Mouse (Mus musculus) embryonic facial prominence, embryonic 14.5 days (tissue): ENCODE measurements around the gene Nfatc3. TPM values are rescaled to one million over a fixed set of nuclear protein-coding genes. Genes with fewer than 3 reads are reported as not detected.

Source experiments
- ATAC-seq: fragments of 200-750 bp; cut with Nextera tagmentation; 2 replicates; pipeline ENCODE4 v1.8.0; 2017; ENCODE audit warnings: low read depth, moderate number of reproducible peaks, moderate TSS enrichment
- DNase-seq: peaks from one replicate; pipeline ENCODE4 v3.0.0-alpha.2; 2015; ENCODE audit warnings: low spot score
- H3K27ac ChIP-seq: fragments of 300-500 bp; sonication (generic); replicated peaks from 2 replicates; pipeline ENCODE4 v1.5.1; 2014; ENCODE audit warnings: low read depth, mild to moderate bottlenecking, low read length, moderate library complexity
- H3K27me3 ChIP-seq: fragments of 300-500 bp; sonication (generic); replicated peaks from 2 replicates; pipeline ENCODE4 v1.6.1; 2014; ENCODE audit warnings: low read length; ENCODE audit not compliant: control insufficient read depth, insufficient read depth
- H3K36me3 ChIP-seq: fragments of 300-500 bp; sonication (generic); 2 replicates; pipeline ENCODE4 v1.6.1; 2014; ENCODE audit warnings: low read length, mixed read lengths; ENCODE audit not compliant: control insufficient read depth, insufficient read depth
- H3K4me1 ChIP-seq: fragments of 300-500 bp; sonication (generic); 2 replicates; pipeline ENCODE4 v1.6.1; 2014; ENCODE audit warnings: antibody characterized with exemption, low read length; ENCODE audit not compliant: control insufficient read depth, insufficient read depth
- H3K4me2 ChIP-seq: fragments of 300-500 bp; sonication (generic); 2 replicates; pipeline ENCODE4 v1.6.1; 2014; ENCODE audit warnings: low read depth, mild to moderate bottlenecking, low read length, moderate library complexity, mixed read lengths
- H3K4me3 ChIP-seq: fragments of 300-500 bp; sonication (generic); 2 replicates; pipeline ENCODE4 v1.5.1; 2014; ENCODE audit warnings: low read depth, mild to moderate bottlenecking, low read length
- H3K9ac ChIP-seq: fragments of 300-500 bp; sonication (generic); 2 replicates; pipeline ENCODE4 v1.6.1; 2014; ENCODE audit warnings: low read depth, mild to moderate bottlenecking, low read length, moderate library complexity, mixed read lengths
- H3K9me3 ChIP-seq: fragments of 300-500 bp; sonication (generic); 2 replicates; pipeline ENCODE4 v1.6.1; 2016; ENCODE audit warnings: low read length; ENCODE audit not compliant: control insufficient read depth
- WGBS: fragments of 180-500 bp; shearing (Covaris S2); extraction: QIAGEN DNeasy Blood & Tissue Kit; methylation state at CpG from one replicate; pipeline ENCODE4 v1.1.7; 2014; 5-methylcytosine and 5-hydroxymethylcytosine counted together
- polyA plus RNA-seq: library from polyadenylated mRNA; unstranded; fragments of >200 nt; fragmentation: Nextera tagmentation; extraction: Ambion mirVana; gene quantifications from 2 replicates; pipeline ENCODE4 v1.2.1, GENCODE M21; 2014

The Nfatc3 gene
- polyA plus RNA-seq, 1 experiment from 2014 or later, result 7.3 TPM

DNA sequence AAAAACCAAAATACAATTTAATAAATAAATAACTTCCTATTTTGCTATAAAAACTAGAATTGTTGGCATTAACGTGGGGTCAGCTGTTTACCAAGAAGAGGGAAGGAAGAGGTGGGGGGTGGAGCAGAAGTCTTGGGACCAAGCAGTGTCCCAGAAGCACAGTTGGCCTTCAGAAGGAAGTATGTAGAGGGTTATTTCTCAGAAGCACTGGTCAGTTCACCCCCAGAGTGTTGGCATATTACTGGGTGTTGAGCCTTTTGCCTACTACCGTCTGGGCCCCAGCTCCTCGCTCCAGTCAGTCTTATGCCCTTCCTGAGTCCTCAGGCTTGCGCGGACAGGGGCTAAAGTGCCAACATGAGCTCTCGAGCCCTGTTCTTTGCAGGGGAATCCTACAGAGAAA is 90.4 kb downstream of the Nfatc3 start:
- Histone ChIP-seq H3K4me1 (peaks cover 7% of the 10 kb centered on the region; the same call in 1 of the 2 replicates), H3K27ac (no peak overlapping the region), H3K36me3 (no peaks in the 10 kb centered on the region), H3K4me2 (no peak overlapping the region), H3K9ac (no peak overlapping the region; the same call in 1 of the 2 replicates), H3K4me3 (no peak overlapping the region), H3K9me3 (no peaks in the 10 kb centered on the region), H3K27me3 (no peaks in the 10 kb centered on the region)
- DNase-seq (no peak), ATAC-seq (no peak)
- WGBS, result 87% methylated on average over 6 of the region's 6 CpGs

GRCm38 (mm10) chr8:106149801-106150652 is 91.4 kb downstream of the Nfatc3 start, which contains the start of gene Pla2g15:
TSS of gene Pla2g15 (plus strand) at chr8:106150399.
- peak within 1 kb of the TSS; percentile 60 for H3K4me2 ChIP-seq
- 1% methylated on average over 36 of the region's 38 CpGs for WGBS
- peaks cover 7% of the 10 kb centered on the region; the same call in 1 of the 2 replicates for H3K4me1 ChIP-seq
- no peak within 1 kb of the TSS; the same call in 1 of the 2 replicates for H3K27ac ChIP-seq
- no peaks in the 10 kb centered on the region for H3K27me3 ChIP-seq
- peaks cover 4% of the 10 kb centered on the region; the same call in 1 of the 2 replicates for H3K36me3 ChIP-seq
- ATAC-seq (peak; percentile 98), DNase-seq (peak; percentile 97)
- H3K9me3 ChIP-seq, result no peaks in the 10 kb centered on the region
- peak within 1 kb of the TSS; percentile 71 for H3K4me3 ChIP-seq
- peak within 1 kb of the TSS; percentile 70 for H3K9ac ChIP-seq

GRCm38 (mm10) chr8:106150653-106151000 is 92.0 kb downstream of the Nfatc3 start:
- Histone ChIP-seq H3K27ac (no peak overlapping the region), H3K27me3 (no peaks in the 10 kb centered on the region)
- ATAC-seq, result no peak

GRCm38 (mm10) chr8:106151041-106151440 is 92.4 kb downstream of the Nfatc3 start:
- Histone ChIP-seq H3K27ac (no peak overlapping the region), H3K27me3 (no peaks in the 10 kb centered on the region), H3K4me2 (peak overlapping the region; percentile 60), H3K36me3 (peaks cover 11% of the 10 kb centered on the region), H3K4me3 (peak overlapping the region; percentile 71), H3K9ac (peak overlapping the region; percentile 70), H3K4me1 (peaks cover 7% of the 10 kb centered on the region; the same call in 1 of the 2 replicates), H3K9me3 (no peaks in the 10 kb centered on the region)
- ATAC-seq (no peak), DNase-seq (no peak)
- WGBS, result 71% methylated on average over 9 of the region's 9 CpGs

More at GRCm38 (mm10) chr8:106150653-106151000, 92.0 kb downstream of the Nfatc3 start:
- H3K4me1 ChIP-seq, result peaks cover 7% of the 10 kb centered on the region; the same call in 1 of the 2 replicates
- peak overlapping the region; percentile 70 for H3K9ac ChIP-seq
- H3K36me3 ChIP-seq, result peaks cover 7% of the 10 kb centered on the region; the same call in 1 of the 2 replicates
- peak overlapping the region; percentile 60 for H3K4me2 ChIP-seq
- H3K9me3 ChIP-seq, result no peaks in the 10 kb centered on the region
- peak overlapping the region; percentile 71 for H3K4me3 ChIP-seq
- 24% methylated on average over 7 of the region's 8 CpGs for WGBS
- no peak for DNase-seq

GRCm38 (mm10) chr8:106152876-106153275 is 94.2 kb downstream of the Nfatc3 start:
- no peaks in the 10 kb centered on the region for H3K9me3 ChIP-seq
- no peak overlapping the region for H3K27ac ChIP-seq
- 77% methylated on average over 4 of the region's 4 CpGs for WGBS
- ATAC-seq (no peak), DNase-seq (no peak)
- H3K27me3 ChIP-seq, result no peaks in the 10 kb centered on the region
- peaks cover 7% of the 10 kb centered on the region; the same call in 1 of the 2 replicates for H3K4me1 ChIP-seq
- peaks cover 20% of the 10 kb centered on the region for H3K36me3 ChIP-seq
- H3K9ac ChIP-seq, result no peak overlapping the region
- no peak overlapping the region for H3K4me3 ChIP-seq
- no peak overlapping the region for H3K4me2 ChIP-seq

GRCm38 (mm10) chr8:106157419-106157818 is 98.8 kb downstream of the Nfatc3 start:
- Histone ChIP-seq H3K9ac (no peak overlapping the region), H3K4me1 (no peaks in the 10 kb centered on the region), H3K36me3 (peaks cover 41% of the 10 kb centered on the region), H3K4me2 (no peak overlapping the region), H3K27me3 (no peaks in the 10 kb centered on the region), H3K4me3 (no peak overlapping the region), H3K9me3 (no peaks in the 10 kb centered on the region), H3K27ac (no peak overlapping the region)
- 98% methylated on average over 1 of the region's 1 CpGs for WGBS
- no peak for ATAC-seq
- no peak for DNase-seq

DNA sequence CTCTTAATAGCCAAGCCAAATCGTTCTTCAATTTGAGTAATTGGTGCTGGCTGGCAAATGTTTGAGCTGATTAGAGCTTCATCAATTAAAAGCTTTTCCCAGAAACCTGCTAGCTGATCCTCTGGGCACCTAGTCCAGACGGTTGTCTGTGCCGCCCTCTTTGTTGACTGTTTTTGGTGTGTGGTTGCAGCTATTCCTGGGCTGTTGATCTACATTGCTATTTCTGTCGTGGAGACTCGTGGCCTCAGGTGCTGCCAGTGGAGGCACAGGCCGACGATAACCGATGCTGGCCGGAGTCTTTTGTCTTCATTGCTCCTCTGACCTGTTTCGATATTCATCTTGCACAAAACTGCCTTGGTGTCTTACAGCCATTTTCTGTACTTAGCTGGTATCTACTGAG is 99.7 kb downstream of the Nfatc3 start:
- H3K27ac ChIP-seq, result no peak overlapping the region
- peaks cover 51% of the 10 kb centered on the region for H3K36me3 ChIP-seq
- no peak overlapping the region for H3K4me3 ChIP-seq
- H3K4me2 ChIP-seq, result no peak overlapping the region
- no peaks in the 10 kb centered on the region for H3K4me1 ChIP-seq
- no peaks in the 10 kb centered on the region for H3K9me3 ChIP-seq
- WGBS, result 89% methylated on average over 10 of the region's 10 CpGs
- H3K27me3 ChIP-seq, result no peaks in the 10 kb centered on the region
- ATAC-seq, result no peak
- no peak for DNase-seq
- H3K9ac ChIP-seq, result no peak overlapping the region

DNA sequence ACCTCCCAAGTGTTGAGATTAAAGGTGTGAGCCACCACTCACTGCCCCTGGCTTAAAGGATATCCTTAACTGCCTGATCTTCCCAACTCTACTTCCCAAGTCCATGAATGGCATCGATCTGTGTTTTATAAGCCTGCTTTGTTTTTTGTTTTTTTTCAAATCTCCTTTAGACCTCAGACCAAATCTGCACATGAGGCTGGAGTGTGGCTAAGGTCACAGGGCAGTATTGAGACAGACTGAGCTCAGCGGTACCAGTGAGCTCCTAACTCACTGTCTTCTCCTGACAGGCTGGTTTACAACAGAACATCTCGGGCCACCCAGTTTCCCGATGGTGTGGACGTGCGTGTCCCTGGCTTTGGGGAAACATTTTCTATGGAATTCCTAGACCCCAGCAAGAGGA is 101.2 kb downstream of the Nfatc3 start:
- H3K4me3 ChIP-seq, result no peak overlapping the region
- WGBS, result 91% methylated on average over 6 of the region's 6 CpGs
- no peaks in the 10 kb centered on the region for H3K27me3 ChIP-seq
- no peak overlapping the region for H3K27ac ChIP-seq
- no peak overlapping the region for H3K9ac ChIP-seq
- H3K9me3 ChIP-seq, result no peaks in the 10 kb centered on the region
- H3K4me1 ChIP-seq, result no peaks in the 10 kb centered on the region
- no peak for ATAC-seq
- peaks cover 61% of the 10 kb centered on the region for H3K36me3 ChIP-seq
- DNase-seq, result no peak
- H3K4me2 ChIP-seq, result no peak overlapping the region
